Mouse (Mus musculus) heart, embryonic 11.5 days (tissue): ENCODE measurements around the gene Axdnd1. TPM values are rescaled to one million over a fixed set of nuclear protein-coding genes. Genes with fewer than 3 reads are reported as not detected.
"Not testable (repeated sequence)": the region's sequence is repeated elsewhere in the genome, so short reads cannot be mapped to it uniquely, and the experiment has no call there.

ENCODE experiments used
- ATAC-seq: fragments of 200-750 bp; cut with Nextera tagmentation; replicated peaks from 2 replicates; pipeline ENCODE4 v1.8.0; 2017; ENCODE audit warnings: moderate library complexity; ENCODE audit not compliant: insufficient number of reproducible peaks, low FRiP score, low TSS enrichment
- H3K27ac ChIP-seq: fragments of 300-500 bp; sonication (generic); 2 replicates; pipeline ENCODE4 v1.5.1; 2014; ENCODE audit warnings: mild to moderate bottlenecking, low read depth, low read length
- H3K27me3 ChIP-seq: fragments of 300-500 bp; sonication (generic); 2 replicates; pipeline ENCODE4 v1.6.1; 2014; ENCODE audit warnings: mild to moderate bottlenecking, low read length, mixed read lengths; ENCODE audit not compliant: control insufficient read depth, insufficient read depth
- H3K36me3 ChIP-seq: fragments of 300-500 bp; sonication (generic); 2 replicates; pipeline ENCODE4 v1.6.1; 2014; ENCODE audit warnings: mild to moderate bottlenecking, low read length, moderate library complexity, mixed read lengths; ENCODE audit not compliant: control insufficient read depth, insufficient read depth
- H3K4me1 ChIP-seq: fragments of 300-500 bp; sonication (generic); 2 replicates; pipeline ENCODE4 v1.6.1; 2014; ENCODE audit warnings: low read length; ENCODE audit not compliant: control insufficient read depth, insufficient read depth
- H3K4me2 ChIP-seq: fragments of 300-500 bp; sonication (generic); 2 replicates; pipeline ENCODE4 v1.6.1; 2014; ENCODE audit warnings: mild to moderate bottlenecking, moderate library complexity
- H3K4me3 ChIP-seq: fragments of 300-500 bp; sonication (generic); 2 replicates; pipeline ENCODE4 v1.5.1; 2014; ENCODE audit warnings: low read depth, low read length
- H3K9ac ChIP-seq: fragments of 300-500 bp; sonication (generic); 2 replicates; pipeline ENCODE4 v1.6.1; 2014; ENCODE audit warnings: mild to moderate bottlenecking, low read depth, low read length, moderate library complexity
- H3K9me3 ChIP-seq: fragments of 300-500 bp; sonication (generic); replicated peaks from 2 replicates; pipeline ENCODE4 v1.6.1; 2016; ENCODE audit warnings: low read length; ENCODE audit not compliant: control insufficient read depth
- WGBS: fragments of 180-500 bp; shearing (Covaris S2); extraction: QIAGEN DNeasy Blood & Tissue Kit; methylation state at CpG from one replicate; pipeline ENCODE4 v1.1.7; 2014; ENCODE audit not compliant: insufficient replicate concordance; 5-methylcytosine and 5-hydroxymethylcytosine counted together
- polyA plus RNA-seq: library from polyadenylated mRNA; unstranded; fragments of >200 nt; fragmentation: Nextera tagmentation; extraction: Ambion mirVana; gene quantifications from 2 replicates; pipeline ENCODE4 v1.2.1, GENCODE M21; 2014

The Axdnd1 gene
- polyA plus RNA-seq, 1 experiment from 2014 or later = 0.56 TPM

DNA sequence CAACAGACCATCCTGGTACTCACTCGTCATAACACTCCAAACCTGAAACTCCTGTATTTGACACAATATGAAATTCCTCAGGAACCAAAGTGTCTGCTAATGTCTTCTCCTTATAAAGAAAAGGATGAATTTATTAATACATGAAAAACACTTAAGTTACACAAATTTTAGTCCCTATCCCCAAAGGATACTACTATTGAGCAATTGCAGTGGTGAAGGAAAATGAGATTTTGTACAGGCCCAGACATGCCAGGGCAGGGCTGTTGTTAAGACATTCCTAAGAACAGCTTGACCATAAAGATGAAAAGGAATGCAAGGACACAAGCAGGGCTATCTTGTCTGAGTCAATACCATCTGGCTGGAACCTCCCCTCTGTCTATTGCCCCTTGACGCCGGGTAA lies 20.8 kb downstream of the Axdnd1 start:
- not testable (repeated sequence) for H3K4me2 ChIP-seq, H3K36me3 ChIP-seq, H3K9me3 ChIP-seq, H3K27me3 ChIP-seq, ATAC-seq, H3K27ac ChIP-seq, H3K4me3 ChIP-seq, H3K9ac ChIP-seq, H3K4me1 ChIP-seq
- 53% methylated on average over 3 of the region's 3 CpGs for WGBS

DNA sequence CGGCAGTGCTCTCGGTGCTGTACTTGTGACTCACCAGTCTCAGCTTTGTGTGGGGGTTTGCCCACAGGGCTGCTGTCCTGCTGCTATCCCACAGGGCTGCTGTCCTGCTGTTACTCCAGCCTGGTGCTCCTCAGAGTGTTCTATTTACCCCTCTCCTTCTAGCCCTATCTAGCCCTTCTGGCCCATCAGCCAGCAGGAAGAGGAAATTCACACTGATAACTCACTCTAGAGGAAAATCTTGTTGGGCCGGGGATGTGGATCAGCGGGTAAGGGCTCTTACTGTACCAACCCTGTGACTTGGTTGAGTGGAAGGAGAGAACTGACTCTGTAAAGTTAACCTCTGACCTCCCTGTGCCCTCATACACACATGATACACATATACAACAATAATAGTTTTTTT lies 27.8 kb downstream of the Axdnd1 start:
- ATAC-seq = no peak
- no peaks in the 10 kb centered on the region for H3K27me3 ChIP-seq

DNA sequence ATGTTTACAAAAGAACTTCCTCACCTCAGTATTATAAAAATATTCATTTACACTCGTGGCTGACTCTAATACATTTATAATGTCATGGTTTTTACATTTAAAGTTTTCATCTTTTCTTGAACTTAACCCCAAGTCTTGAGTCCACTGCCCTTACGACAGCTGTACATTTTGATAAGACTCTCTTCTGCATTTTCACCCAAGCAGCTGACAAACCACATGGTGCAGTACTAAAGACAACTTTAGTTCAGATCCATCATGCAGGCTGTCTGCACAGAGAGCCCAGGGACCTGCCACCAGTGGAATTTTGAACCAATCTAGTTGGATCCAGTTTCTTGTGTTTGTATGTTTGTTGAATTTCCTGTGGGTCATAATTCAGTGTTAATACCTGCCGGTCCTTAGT lies 34.1 kb downstream of the Axdnd1 start:
- WGBS = 63% methylated on average over 3 of the region's 3 CpGs
- Histone ChIP-seq H3K4me3 (no peak overlapping the region), H3K4me1 (no peaks in the 10 kb centered on the region), H3K9me3 (no peaks in the 10 kb centered on the region), H3K4me2 (no peak overlapping the region), H3K27me3 (no peaks in the 10 kb centered on the region), H3K27ac (no peak overlapping the region), H3K36me3 (no peaks in the 10 kb centered on the region), H3K9ac (no peak overlapping the region)
- no peak for ATAC-seq

More for the DNA sequence above, 27.8 kb downstream of the Axdnd1 start:
- Histone ChIP-seq H3K4me2 (no peak overlapping the region), H3K4me3 (no peak overlapping the region), H3K36me3 (no peaks in the 10 kb centered on the region), H3K27ac (no peak overlapping the region), H3K4me1 (no peaks in the 10 kb centered on the region), H3K9me3 (no peaks in the 10 kb centered on the region), H3K9ac (no peak overlapping the region)
- 44% methylated on average over 4 of the region's 4 CpGs for WGBS

DNA sequence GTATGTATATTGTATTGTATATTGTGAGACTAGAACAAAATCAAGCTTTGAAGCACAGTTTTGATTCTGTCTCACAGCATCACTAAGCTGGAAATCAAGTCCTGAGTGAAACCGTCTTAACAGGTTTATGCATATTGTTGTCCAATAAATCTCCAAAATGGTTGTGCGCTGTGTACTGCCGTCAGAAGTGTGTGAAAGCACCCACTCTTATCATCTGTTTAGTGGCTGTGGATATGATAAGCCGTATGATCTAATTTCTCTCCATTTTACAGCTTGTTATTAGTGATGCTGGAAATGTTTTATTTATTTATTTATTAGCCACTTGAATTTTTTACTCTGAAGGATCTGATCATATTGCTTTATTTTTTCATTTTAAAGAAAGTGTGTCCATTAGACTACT lies 34.7 kb downstream of the Axdnd1 start:
- no peak overlapping the region for H3K4me2 ChIP-seq
- no peak overlapping the region for H3K4me3 ChIP-seq
- H3K4me1 ChIP-seq = no peaks in the 10 kb centered on the region
- no peak for ATAC-seq
- H3K27ac ChIP-seq = no peak overlapping the region
- no peak overlapping the region for H3K9ac ChIP-seq
- WGBS = 80% methylated on average over 4 of the region's 4 CpGs
- no peaks in the 10 kb centered on the region for H3K9me3 ChIP-seq
- H3K36me3 ChIP-seq = no peaks in the 10 kb centered on the region
- no peaks in the 10 kb centered on the region for H3K27me3 ChIP-seq

DNA sequence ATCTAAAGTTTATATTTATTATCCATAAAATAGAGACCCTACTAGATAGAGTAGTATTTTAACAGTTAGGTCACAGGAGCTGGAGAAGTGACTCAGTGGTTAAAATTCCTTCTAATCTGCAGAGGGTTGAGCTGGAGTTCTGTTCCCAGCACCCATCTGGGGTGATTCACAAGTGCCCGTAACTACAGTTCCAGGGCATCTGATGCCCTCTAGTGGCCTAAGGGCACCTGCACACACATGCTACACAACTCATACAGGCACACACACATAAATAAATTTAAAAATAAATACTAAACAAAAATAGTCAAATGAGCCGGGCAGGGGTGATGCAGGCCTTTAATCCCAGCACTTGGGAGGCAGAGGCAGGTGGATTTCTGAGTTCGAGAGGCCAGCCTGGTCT lies 39.7 kb downstream of the Axdnd1 start:
- H3K36me3 ChIP-seq = no peaks in the 10 kb centered on the region
- H3K4me2 ChIP-seq = no peak overlapping the region
- ATAC-seq = no peak
- 80% methylated on average over 3 of the region's 3 CpGs for WGBS
- no peak overlapping the region for H3K4me3 ChIP-seq
- H3K27me3 ChIP-seq = no peaks in the 10 kb centered on the region
- H3K4me1 ChIP-seq = no peaks in the 10 kb centered on the region
- H3K9me3 ChIP-seq = no peaks in the 10 kb centered on the region
- H3K9ac ChIP-seq = no peak overlapping the region
- H3K27ac ChIP-seq = no peak overlapping the region

DNA sequence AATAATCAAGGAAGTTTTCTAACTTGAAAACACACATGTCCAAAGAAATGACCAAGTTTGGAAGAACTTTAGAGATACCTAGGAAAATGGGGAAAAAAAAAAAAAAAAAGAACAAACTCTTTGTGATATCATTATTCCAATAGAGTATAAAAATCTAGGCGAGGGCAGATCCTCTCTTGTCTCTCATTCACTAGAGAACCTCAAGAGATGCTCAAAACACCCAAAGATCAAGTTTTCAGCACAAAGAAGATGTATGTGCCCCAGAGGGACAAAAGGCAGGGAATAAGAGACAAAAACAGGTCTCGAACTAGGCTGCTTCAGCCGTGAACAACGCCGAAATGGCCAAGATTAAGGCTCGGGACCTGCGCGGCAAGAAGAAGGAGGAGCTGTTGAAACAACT lies 55.2 kb downstream of the Axdnd1 start, which contains the start of gene Gm2000:
Gene Gm2000 (plus strand): TSS at position 301 of the 400 bp plus-strand sequence.
- 83% methylated on average over 7 of the region's 8 CpGs for WGBS
- Histone ChIP-seq H3K4me3 (no peak within 1 kb of the TSS), H3K36me3 (no peaks in the 10 kb centered on the region), H3K27me3 (no peaks in the 10 kb centered on the region), H3K27ac (no peak within 1 kb of the TSS), H3K4me2 (no peak within 1 kb of the TSS), H3K9ac (no peak within 1 kb of the TSS), H3K4me1 (no peaks in the 10 kb centered on the region), H3K9me3 (0 out of 2 replicates have a peak, but pooled peaks cover 4% of the 10 kb centered on the region)
- no peak for ATAC-seq

DNA sequence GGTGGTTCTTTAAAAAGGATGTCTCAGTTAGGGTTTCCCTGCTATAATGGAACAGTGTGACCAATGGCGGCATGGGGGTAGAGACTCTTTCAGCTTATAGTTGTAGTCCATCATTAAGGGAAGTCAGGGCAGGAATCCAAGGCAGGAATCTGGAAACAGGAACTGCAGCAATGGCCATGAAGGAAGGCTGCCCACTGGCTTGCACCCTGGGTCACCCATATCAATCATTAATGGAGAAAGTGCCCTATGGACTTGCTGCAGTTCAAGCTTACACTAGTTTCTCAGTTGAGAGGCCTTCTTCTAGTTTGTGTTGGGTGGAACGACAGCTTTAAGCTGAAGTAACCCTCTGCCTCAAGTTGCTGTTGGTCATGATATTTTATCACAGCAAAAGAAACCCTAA lies 68.5 kb downstream of the Axdnd1 start:
- H3K4me2 ChIP-seq = no peak overlapping the region
- no peak overlapping the region for H3K9ac ChIP-seq
- H3K4me3 ChIP-seq = no peak overlapping the region
- H3K9me3 ChIP-seq = no peaks in the 10 kb centered on the region
- no peak overlapping the region for H3K27ac ChIP-seq
- no peaks in the 10 kb centered on the region for H3K36me3 ChIP-seq
- H3K4me1 ChIP-seq = no peaks in the 10 kb centered on the region
- whole genome bisulfite sequencing = 76% methylated on average over 2 of the region's 2 CpGs
- ATAC-seq = no peak
- no peaks in the 10 kb centered on the region for H3K27me3 ChIP-seq

DNA sequence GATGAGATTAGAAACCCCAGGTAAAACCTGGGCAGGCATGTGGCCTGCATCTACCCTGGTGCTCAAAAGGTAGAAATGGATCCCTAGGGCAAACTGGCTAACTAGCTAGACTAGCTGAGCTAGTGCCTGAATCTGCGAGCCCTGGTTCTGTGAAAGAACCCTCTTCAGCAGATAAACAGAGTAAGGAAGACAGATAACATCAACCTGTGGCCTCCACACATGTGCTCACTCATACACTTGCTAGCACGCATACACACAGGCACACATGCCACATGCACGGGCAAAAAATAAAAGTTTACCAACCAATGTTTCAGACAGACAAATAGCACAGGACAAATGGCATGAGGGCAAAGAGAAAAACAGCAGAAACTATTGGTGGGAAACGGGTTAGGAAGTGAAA lies 70.5 kb downstream of the Axdnd1 start:
- WGBS = 83% methylated on average over 4 of the region's 4 CpGs
- Histone ChIP-seq H3K4me1 (no peaks in the 10 kb centered on the region), H3K4me3 (no peak overlapping the region), H3K27ac (no peak overlapping the region), H3K9ac (no peak overlapping the region), H3K9me3 (no peaks in the 10 kb centered on the region), H3K4me2 (no peak overlapping the region), H3K27me3 (no peaks in the 10 kb centered on the region), H3K36me3 (no peaks in the 10 kb centered on the region)
- ATAC-seq = no peak

DNA sequence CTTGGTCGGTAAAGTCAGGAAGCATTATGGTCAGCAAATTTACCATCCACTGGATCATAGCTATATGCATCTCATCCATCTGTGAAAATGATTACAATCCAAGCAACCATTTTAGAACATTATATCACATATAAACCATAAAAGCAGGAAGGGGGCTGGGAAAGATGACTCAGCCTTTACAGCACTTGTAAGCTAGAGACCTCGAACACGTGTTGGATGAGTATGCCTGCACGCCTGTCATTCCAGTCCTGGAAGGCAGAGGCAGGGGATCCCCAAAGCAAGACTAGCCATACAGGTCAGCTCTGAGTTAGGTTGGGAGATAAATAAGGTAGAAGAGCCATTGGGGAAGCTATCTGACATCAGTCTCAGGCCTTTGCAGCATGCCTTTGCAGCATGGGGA lies 71.9 kb downstream of the Axdnd1 start:
- no peaks in the 10 kb centered on the region for H3K36me3 ChIP-seq
- no peak overlapping the region for H3K9ac ChIP-seq
- no peak overlapping the region for H3K27ac ChIP-seq
- 55% methylated on average over 4 of the region's 4 CpGs for WGBS
- no peaks in the 10 kb centered on the region for H3K27me3 ChIP-seq
- no peak overlapping the region for H3K4me2 ChIP-seq
- no peaks in the 10 kb centered on the region for H3K9me3 ChIP-seq
- no peak overlapping the region for H3K4me3 ChIP-seq
- no peak for ATAC-seq
- H3K4me1 ChIP-seq = no peaks in the 10 kb centered on the region
